Mouse (Mus musculus) stomach, embryonic 14.5 days (tissue): ENCODE results near the gene Scgb1b10. TPM values are rescaled to one million over a fixed set of nuclear protein-coding genes. Genes with fewer than 3 reads are reported as not detected.
"Not testable (repeated sequence)": the region's sequence is repeated elsewhere in the genome, so short reads cannot be mapped to it uniquely, and the experiment has no call there.

ENCODE experiments used
- ATAC-seq: fragments of 200-750 bp; cut with Nextera tagmentation; 2 replicates; pipeline ENCODE4 v1.8.0; 2017; ENCODE audit warnings: low read depth, moderate TSS enrichment; ENCODE audit not compliant: insufficient number of reproducible peaks, insufficient read depth, low FRiP score
- H3K27ac ChIP-seq: fragments of 300-500 bp; sonication (generic); 2 replicates; pipeline ENCODE4 v1.5.1; 2014; ENCODE audit warnings: mild to moderate bottlenecking, low read length, moderate library complexity, mixed read lengths
- H3K27me3 ChIP-seq: fragments of 300-500 bp; sonication (generic); 2 replicates; pipeline ENCODE4 v1.6.1; 2014; ENCODE audit warnings: low read length, control low read depth, mixed read lengths; ENCODE audit not compliant: control insufficient read depth, insufficient read depth
- H3K36me3 ChIP-seq: fragments of 300-500 bp; sonication (generic); 2 replicates; pipeline ENCODE4 v1.6.1; 2014; ENCODE audit warnings: mild to moderate bottlenecking, control low read depth, low read length, moderate library complexity, mixed read lengths; ENCODE audit not compliant: control insufficient read depth, insufficient read depth
- H3K4me1 ChIP-seq: fragments of 300-500 bp; sonication (generic); 2 replicates; pipeline ENCODE4 v1.6.1; 2014; ENCODE audit warnings: low read length, control low read depth, mixed read lengths; ENCODE audit not compliant: control insufficient read depth, insufficient read depth
- H3K4me2 ChIP-seq: fragments of 300-500 bp; sonication (generic); replicated peaks from 2 replicates; pipeline ENCODE4 v1.6.1; 2014; ENCODE audit warnings: low read depth, low read length, control low read depth
- H3K4me3 ChIP-seq: fragments of 300-500 bp; sonication (generic); 2 replicates; pipeline ENCODE4 v1.5.1; 2014; ENCODE audit warnings: low read depth, low read length, control low read depth
- H3K9ac ChIP-seq: fragments of 300-500 bp; sonication (generic); replicated peaks from 2 replicates; pipeline ENCODE4 v1.6.1; 2014; ENCODE audit warnings: low read depth, mild to moderate bottlenecking, control low read depth, low read length, moderate library complexity, mixed read lengths
- H3K9me3 ChIP-seq: fragments of 300-500 bp; sonication (generic); 2 replicates; pipeline ENCODE4 v1.6.1; 2016; ENCODE audit warnings: low read depth, low read length, control low read depth; ENCODE audit not compliant: control insufficient read depth
- polyA plus RNA-seq: library from polyadenylated mRNA; unstranded; fragments of >200 nt; fragmentation: Nextera tagmentation; extraction: Ambion mirVana; gene quantifications from 2 replicates; pipeline ENCODE4 v1.2.1, GENCODE M21; 2014

The Scgb1b10 gene
- not detected in 2 replicates for polyA plus RNA-seq

DNA sequence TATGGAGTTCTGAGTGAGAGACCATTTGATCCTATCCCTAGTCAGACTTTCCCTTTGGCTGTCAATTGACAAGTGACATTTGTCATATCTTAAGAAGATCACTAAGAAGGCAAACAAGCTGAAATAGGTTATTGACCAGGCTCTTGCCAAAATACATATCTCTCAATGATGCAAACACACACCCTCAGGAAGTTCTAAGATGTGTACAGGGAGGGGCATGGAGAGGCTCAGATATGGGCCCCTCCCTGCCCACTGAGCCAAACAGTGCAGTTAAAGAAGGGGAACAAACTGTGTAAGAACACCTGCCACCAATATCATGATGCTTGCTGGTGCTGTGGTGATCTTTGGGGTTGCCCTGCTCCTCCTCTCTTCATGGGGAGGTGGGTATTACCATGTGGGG is at the start of gene Scgb1b10:
Scgb1b10 (plus strand) TSS at position 301 of the 400 bp plus-strand sequence.
- H3K9me3 ChIP-seq, ATAC-seq, H3K27ac ChIP-seq, H3K27me3 ChIP-seq, H3K4me2 ChIP-seq, H3K4me3 ChIP-seq, H3K36me3 ChIP-seq, H3K4me1 ChIP-seq, H3K9ac ChIP-seq: not testable (repeated sequence)

Other genes with a start within 250 kb of the Scgb1b10 start
- gene Scgb2b11, start 110.3 kb downstream of the Scgb1b10 start, polyA plus RNA-seq, result not detected in 2 replicates
- not detected in 2 replicates for gene Scgb1b11, start 122.0 kb downstream of the Scgb1b10 start, polyA plus RNA-seq
- not detected in 2 replicates for gene Scgb2b12, start 226.4 kb downstream of the Scgb1b10 start, polyA plus RNA-seq
- not detected in 2 replicates for gene Scgb1b12, start 233.3 kb downstream of the Scgb1b10 start, polyA plus RNA-seq